Mouse (Mus musculus): ENCODE results near the gene Zfp983.

DNA sequence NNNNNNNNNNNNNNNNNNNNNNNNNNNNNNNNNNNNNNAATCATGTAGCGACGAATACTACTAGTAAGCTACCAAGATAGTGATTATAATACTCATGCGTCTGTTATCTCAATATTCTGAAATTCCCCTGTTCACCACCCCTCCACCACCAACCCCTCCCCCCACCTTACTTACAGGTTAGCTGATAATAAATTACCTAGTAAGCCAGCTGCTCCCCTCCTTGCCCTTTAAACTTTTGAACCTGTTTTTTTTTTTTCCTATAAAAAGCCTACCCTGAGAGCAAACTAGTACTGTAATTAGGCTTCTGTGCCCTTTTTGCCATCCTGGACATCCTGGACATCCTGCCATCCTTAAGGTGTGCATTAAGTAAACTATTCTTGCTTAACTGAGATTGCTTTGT is 26.8 kb upstream of the Zfp983 start:
- TF ChIP-seq GATA1 (IDR thresholded peaks at IDR 0.05; ENCODE audit: low read length): no peak
- peak; percentile 36; the same call in 1 of the 3 replicates for TF ChIP-seq TAL1 (IDR thresholded peaks at IDR 0.05; ENCODE audit: low read length)
